Mouse (Mus musculus): Measurements from ENCODE around the gene Slc39a13.
"Not testable (repeated sequence)": the region's sequence is repeated elsewhere in the genome, so short reads cannot be mapped to it uniquely, and the experiment has no call there.

Slc39a13 gene

DNA sequence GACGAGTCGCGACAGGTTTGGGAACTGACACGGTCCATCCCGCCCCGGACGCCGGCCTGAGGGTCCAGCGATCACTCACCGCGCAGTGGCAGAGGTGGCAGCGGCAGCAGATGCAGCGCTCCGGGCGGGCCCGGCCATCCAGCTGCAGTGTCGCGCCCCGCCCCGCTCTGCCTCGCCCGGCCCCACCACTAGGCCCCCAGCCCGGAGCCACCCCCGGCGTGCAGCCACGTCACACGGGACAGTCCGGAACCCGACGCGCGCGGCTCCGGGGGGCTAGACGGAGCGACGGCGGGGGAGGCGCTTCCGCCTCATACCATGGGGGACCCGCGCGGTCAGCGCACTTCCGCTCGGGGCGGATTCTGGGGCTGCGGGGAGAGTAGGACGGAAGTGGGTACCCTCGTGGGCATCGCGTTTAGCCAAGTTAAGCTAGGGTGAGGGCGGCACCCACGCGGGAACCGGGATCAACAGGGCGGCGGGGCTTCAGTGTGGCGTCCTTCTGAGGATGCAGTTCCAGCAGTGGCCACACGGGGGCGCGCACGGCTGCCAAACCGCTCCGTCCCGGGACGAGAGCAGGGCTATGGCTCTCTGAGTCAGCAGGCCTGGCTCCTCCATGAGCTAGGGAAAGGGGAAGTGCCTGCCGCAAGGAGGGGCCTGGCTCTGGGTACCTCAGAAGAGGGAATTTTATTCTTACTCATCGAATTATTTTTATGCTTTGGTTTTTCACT is at the start of gene Slc39a13:
Gene Slc39a13, minus strand, starts transcription at position 342 of the 725 bp plus-strand sequence.
- peak; percentile 90 for DNase-seq (ENCODE audit: low read depth, low spot score)

DNA sequence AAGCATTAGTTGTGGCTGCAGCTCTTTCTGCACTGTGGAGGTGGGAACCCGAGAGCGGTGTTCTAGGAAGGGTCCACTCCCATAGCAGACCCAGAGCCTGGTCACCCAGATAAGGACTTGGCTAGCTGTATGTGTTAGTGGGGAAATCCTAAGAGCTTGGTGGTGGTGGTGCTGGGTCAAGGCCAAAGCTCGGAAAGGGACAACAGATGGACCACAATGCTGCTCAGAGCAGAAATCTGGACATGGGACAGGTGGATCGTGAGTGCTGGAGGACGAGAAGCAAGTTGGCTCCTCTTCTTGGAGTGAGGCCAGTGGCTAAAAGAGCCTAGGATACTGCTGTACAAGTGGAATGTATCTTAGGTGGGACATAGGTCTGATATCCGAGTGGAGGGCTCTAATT is 49.3 kb upstream of the Slc39a13 start:
- no peak for DNase-seq (ENCODE audit: low read depth, low spot score)

GRCm38 (mm10) chr2:91119061-91119460 is 48.8 kb upstream of the Slc39a13 start:
- DNase-seq (ENCODE audit: low read depth, low spot score): no peak

GRCm38 (mm10) chr2:91118647-91119046 is 48.4 kb upstream of the Slc39a13 start:
- DNase-seq (ENCODE audit: low read depth, low spot score): no peak

DNA sequence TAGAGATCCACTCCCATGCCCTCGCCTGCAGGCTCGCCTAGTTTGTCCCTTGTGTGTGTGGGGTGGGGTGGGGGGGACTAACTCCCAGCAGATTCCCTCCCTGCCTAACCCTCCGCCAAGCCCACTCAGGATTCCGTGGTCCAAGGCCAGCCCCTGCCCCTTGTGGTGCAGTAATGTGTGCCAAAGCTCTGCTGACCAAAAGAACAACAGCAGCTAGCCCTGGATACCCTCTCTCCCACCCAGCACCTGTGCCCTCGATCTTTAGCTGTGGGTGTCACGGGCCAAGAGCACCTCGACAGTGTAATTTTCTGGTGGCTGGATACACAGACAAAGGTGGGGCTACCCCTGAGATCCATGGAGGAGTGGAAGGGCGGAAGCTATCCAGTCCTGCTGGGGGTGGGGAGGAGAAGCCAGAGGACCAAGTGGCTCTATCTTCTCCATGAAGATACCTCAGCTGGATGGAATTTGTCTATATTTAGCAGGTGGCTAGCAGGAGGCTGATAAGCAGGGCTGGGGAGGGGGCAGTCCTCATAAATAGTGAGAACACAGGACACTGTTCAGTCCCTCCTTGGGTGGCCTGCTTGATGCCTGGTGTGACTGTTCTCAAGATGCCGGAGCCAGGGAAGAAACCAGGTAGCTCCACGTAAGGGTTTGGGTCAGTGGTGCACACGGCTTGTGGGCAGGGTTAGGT is 47.5 kb upstream of the Slc39a13 start, which contains the start of gene Mybpc3:
Gene Mybpc3, plus strand, starts transcription at position 560 of the 691 bp plus-strand sequence.
- DNase-seq (ENCODE audit: low read depth, low spot score): no peak

DNA sequence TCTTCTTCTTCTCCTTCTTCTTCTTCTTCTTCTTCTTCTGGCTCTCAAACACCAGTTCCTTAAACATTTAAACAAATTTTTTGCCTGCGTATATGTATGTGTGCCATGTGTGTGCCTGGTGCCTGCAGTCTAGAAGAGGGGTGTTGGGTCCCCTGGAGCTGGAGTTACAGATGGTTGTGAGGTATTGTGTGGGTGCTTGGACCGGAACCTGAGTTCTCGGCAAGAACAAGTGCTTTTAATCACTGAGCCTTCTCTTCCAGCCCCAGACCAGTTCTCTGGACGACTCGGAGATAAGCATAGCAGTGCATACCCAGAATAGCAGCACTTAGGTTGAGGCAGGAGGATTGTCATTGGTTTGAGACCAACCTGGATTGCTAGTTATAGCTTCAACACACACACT is 46.6 kb upstream of the Slc39a13 start:
- DNase-seq (ENCODE audit: low read depth, low spot score): no peak

DNA sequence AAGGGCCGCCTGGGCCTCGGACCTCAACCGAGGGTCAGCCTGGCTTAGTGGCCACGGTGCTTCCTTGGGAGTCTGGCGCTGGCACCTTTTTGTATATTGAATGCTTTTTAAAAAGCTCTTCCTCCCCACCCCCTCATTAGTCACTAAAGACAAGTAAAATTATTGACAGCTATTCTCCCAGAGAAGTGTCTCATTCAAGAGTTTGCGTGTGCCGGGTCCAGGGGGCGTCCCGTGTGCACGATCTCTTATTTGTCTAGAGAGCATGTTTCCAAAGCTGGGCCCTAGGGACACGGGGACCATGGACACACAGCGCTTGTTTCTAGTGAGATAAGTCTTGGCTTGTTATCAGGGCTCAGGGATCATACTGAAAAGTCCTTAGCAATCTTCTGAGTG is 45.4 kb upstream of the Slc39a13 start:
- no peak for DNase-seq (ENCODE audit: low read depth, low spot score)

DNA sequence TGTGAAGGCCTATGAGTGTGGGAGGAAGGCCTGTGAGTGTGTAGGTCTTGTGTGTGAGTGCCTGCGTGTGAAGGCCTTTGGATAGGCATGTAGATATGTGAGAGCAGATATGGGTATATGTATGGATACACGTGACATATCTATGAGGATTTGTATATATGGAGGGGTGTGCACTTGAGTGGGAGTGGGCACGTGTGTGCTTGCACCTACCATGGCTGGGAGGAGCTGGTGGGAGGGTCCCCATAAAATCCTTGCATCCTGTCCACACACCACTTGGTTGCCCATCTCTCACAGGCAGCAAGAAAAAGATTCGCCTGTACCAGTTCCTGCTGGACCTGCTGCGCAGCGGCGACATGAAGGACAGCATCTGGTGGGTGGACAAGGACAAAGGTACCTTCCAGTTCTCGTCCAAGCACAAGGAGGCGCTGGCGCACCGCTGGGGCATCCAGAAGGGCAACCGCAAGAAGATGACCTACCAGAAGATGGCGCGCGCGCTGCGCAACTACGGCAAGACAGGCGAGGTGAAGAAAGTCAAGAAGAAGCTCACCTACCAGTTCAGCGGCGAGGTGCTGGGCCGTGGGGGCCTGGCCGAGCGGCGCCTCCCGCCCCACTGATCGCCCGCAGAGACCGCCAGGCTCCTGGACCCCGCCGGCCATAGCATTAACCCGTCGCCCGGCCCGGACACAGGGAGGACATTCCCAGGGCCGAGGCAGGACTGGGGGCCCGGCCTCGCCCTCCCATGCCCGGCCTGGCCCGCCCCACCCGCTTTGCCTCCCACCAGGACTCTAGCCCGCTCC is 44.8 kb upstream of the Slc39a13 start:
- DNase-seq (ENCODE audit: low read depth, low spot score): peak; percentile 86

DNA sequence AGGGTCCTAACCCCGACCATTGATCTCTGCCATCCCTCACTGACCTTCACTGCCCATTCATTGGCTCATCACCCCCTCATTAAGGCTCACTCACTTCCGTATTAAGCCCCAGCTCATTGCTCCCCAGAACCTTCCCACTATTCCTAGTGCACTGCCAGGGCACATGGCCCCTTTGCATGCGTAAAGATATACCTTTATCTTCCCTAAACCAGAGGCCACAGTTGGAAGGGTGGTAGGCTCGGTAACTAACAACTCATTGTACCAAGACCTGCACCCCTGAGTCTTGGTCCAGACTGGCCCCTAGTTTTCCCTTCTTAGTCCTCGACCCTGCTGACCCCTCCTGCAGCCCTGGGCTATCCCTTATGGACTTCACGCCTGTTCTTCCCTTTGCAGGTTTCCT is 43.6 kb upstream of the Slc39a13 start:
- no peak for DNase-seq (ENCODE audit: low read depth, low spot score)

DNA sequence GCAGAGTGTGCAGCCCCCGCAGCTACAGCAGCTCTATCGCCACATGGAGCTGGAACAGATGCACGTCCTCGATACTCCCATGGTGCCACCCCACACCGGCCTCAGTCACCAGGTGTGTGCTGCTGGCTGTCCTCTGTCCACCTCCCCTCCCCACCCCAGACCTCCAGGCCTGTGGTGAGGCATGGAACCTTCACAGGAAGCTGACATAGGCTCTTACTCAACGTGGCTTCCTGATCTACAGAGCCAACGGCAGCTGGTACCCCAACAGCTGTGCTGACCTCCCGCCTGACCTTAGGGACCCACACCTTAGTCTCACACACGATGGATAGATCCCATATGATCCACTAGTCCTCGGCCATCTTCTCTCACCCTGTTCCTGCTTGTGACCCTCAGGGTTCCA is 43.1 kb upstream of the Slc39a13 start:
- DNase-seq (ENCODE audit: low read depth, low spot score): no peak

DNA sequence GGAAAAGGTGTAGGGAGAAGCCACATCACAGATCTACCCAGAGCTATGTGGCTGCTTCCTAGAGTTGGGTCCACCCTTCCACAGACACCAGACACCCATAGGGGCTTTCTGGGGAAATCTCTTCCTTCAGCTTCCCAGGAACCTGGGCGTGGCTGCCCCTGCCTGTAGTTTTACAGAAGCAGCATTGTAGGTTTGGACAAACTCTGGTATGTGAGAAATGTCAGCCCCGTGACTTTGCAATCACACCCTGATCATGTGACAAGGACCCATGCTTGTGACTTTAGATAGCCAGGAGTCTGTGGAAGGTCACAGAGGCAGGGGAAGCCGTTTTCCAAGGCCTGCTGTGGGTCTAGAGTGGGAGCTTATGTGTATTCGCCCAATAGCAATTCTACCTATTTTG is 42.3 kb upstream of the Slc39a13 start:
- DNase-seq (ENCODE audit: low read depth, low spot score): no peak

DNA sequence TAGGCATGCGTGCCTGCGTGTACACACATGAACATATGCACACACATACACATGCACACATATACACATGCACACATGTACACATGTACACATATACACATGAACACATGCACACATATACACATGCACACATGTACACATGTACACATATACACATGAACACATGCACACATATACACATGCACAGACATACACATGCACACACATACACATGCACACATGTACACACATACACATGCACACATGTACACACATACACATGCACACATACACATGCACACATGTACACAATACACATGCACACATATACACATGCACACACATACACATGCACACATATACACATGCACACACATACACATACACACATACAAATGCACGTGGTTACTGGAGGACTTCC is 41.6 kb upstream of the Slc39a13 start:
- DNase-seq (ENCODE audit: low read depth, low spot score): not testable (repeated sequence)

GRCm38 (mm10) chr2:91110429-91110828 is 40.2 kb upstream of the Slc39a13 start:
- no peak for DNase-seq (ENCODE audit: low read depth, low spot score)

DNA sequence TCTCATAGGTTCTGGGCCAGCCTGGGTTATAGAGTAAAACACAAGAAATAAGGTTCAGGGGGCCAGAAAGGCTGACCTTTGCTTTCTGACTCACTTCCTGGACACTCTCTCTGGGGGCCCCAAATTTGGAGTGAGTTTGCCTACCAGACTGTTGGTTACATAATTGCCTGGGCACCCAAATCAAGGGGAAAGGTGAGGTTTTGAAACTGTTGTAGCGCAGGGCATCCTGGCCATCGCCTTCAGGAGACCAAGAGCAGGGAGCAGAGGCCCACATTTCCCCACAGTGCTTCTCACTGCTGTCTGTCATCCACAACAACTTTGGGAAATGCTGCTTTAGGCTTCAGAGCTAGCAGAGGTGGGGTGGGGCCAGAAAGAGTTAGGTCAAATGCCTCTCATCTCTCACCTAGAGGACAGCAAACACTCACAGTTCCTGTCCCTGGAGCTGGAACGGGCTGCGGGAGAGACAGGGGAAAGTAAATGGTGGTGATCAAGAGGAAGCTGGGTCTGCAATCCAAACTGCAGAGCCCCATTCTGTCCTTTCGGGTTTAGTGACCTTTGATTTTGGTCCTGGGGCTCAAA is 39.7 kb upstream of the Slc39a13 start:
- no peak for DNase-seq (ENCODE audit: low read depth, low spot score)

DNA sequence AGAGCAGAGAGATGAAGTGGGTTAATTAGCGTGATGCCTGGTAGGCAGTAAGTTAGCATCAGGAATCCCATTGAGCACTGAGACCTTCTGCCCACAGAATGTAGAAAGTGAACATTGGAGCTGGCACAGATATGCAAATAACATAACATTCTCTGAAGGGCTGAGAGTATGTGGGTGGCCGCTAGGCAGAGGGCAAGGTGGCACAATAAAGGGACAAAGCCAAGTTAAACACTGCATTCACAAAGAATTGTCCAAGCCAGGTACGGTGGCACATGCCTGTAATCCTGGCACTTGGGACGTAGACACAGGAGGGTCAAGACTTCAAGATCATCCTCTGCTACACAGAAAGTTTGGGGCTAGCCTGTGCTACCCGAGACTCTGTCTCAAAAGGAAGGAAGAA is 39.0 kb upstream of the Slc39a13 start:
- DNase-seq (ENCODE audit: low read depth, low spot score): no peak

- DNase-seq (ENCODE audit: low read depth, low spot score): no peak
Observed at GRCm38 (mm10) chr2:91108156-91108555, 37.9 kb upstream of the Slc39a13 start.

DNA sequence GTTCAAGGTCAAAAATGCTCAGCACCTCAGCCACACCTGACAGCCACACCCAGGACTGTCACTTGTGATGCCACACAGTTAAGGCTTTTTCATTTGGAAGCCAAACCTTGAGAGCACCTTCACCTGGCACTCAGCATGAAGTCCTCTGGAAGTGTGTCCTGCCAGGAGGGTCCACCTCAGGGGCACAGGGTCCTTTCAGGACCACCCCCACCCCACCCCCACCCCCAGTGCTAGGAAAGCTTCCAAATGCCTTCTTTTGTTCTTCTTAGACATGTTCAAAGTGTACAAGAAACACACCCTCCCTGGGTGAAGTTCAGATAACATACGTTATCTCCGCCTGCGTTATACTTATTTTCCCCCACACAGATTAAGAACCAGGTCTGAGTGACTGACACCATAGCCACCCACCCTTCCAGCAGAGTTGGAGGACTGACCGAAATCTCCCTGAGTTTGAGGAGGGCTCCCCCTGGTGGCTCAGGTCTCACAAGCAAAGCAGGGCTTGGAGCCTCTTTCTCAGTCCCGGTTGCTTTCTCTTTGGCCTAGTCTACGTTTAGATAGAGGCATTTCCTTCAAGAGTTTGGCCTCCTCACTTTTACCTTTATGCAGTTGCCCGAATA is 31.0 kb upstream of the Slc39a13 start:
- peak; percentile 84 for DNase-seq (ENCODE audit: low read depth, low spot score)

GRCm38 (mm10) chr2:91098156-91098555 is 27.9 kb upstream of the Slc39a13 start:
- no peak for DNase-seq (ENCODE audit: low read depth, low spot score)

DNA sequence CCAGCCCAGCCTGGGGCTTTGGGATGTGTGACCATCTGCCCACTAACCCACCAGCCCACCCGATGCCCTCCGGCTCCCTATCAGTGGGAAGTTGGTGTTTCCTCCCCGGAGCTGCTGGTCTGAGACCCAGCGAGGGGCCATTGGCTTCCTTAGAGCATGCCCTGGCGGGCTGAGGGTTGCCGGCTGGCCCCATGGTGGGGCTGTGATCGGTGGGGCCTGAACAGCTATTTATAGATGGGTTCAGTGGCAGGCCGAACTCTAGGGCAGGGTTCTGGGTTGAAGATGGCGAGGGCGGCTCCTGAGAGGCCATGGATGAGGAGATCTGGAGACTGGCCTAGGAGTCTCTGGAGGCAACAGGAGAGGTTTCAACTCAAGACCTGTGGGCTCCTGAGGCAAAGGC is 26.8 kb upstream of the Slc39a13 start:
- DNase-seq (ENCODE audit: low read depth, low spot score): no peak

DNA sequence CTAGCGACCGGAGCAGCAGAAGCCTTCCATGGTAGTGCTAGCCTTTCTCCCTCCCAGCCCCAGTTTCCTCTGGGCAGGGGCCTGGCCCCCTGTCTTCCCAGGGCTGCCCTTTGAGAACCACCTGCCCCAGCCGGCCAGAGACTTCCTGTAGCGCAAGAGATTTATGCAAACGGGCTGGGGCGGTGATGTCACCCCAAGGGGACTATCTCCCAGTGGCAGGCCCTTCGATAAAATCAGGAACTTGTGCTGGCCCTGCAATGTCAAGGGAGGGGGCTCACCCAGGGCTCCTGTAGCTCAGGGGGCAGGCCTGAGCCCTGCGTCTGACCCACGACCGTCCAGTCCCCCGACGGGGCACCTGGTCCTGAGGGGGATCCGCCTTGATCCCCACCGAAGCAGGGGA is 26.3 kb upstream of the Slc39a13 start:
- DNase-seq (ENCODE audit: low read depth, low spot score): no peak

GRCm38 (mm10) chr2:91090827-91091226 is 20.6 kb upstream of the Slc39a13 start:
- no peak for DNase-seq (ENCODE audit: low read depth, low spot score)

DNA sequence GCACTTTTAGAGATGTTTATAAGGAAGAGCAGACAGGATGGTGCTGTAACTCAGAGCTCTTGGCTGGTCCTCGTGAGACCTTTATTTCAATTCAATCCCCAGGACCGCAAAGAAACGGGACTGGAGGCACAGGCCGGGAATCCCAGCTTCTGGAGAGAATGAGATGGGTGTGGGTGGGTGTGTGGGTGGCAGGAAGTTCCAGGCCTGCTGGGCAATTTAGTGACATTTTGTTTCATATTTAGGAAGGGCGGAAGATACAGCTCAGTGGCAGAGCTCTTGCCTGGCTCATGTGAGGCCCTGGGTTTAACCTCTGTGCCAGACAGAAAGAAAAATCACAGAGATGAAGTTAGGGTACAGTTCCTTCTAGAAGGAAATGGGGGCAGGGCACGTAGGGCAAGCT is 20.0 kb upstream of the Slc39a13 start:
- DNase-seq (ENCODE audit: low read depth, low spot score): no peak

Measured in retina, postnatal 7 days (tissue).